Mouse (Mus musculus) kidney, adult 2 months (tissue): Measurements from ENCODE around the gene Tnfsf12. TPM values are rescaled to one million over a fixed set of nuclear protein-coding genes. Genes with fewer than 3 reads are reported as not detected.

Experiments
- DNase-seq: peaks from one replicate; pipeline ENCODE4 v3.0.0; 2021
- H3K27ac ChIP-seq: fragments of 200-500 bp; 2 replicates; pipeline ENCODE4 v1.5.1; 2012; ENCODE audit warnings: low read depth, low read length, control low read depth, inconsistent platforms; ENCODE audit not compliant: insufficient read depth
- H3K27me3 ChIP-seq: fragments of 200-500 bp; replicated peaks from 2 replicates; pipeline ENCODE4 v1.6.1; 2012; ENCODE audit warnings: mild to moderate bottlenecking, moderate library complexity, low read length, inconsistent platforms; ENCODE audit not compliant: control insufficient read depth, insufficient read depth
- H3K36me3 ChIP-seq: fragments of 200-500 bp; 2 replicates; pipeline ENCODE4 v1.6.1; 2012; ENCODE audit warnings: mild to moderate bottlenecking, moderate library complexity, low read length, inconsistent platforms; ENCODE audit not compliant: control insufficient read depth, insufficient read depth
- H3K4me1 ChIP-seq: fragments of 200-500 bp; 2 replicates; pipeline ENCODE4 v1.6.1; 2011; ENCODE audit warnings: low read length; ENCODE audit not compliant: control insufficient read depth, insufficient read depth
- H3K4me3 ChIP-seq: fragments of 200-500 bp; 2 replicates; pipeline ENCODE4 v1.5.1; 2011; ENCODE audit warnings: mild to moderate bottlenecking, low read depth, low read length, control low read depth; ENCODE audit not compliant: insufficient read depth
- CTCF ChIP-seq: fragments of 200-500 bp; conservative IDR thresholded peaks from 2 replicates; pipeline ENCODE4 v1.5.1; 2011; ENCODE audit warnings: low read depth, mild to moderate bottlenecking, control low read depth, low read length, moderate library complexity, mixed read lengths; ENCODE audit not compliant: insufficient read depth, insufficient read length
- POLR2A ChIP-seq: fragments of 200-500 bp; IDR thresholded peaks from one replicate; pipeline ENCODE4 v1.6.1; 2011; ENCODE audit warnings: low read depth, low read length, control low read depth
- WGBS: fragments of 180-500 bp; shearing (Covaris S2); methylation state at CpG from one replicate; pipeline ENCODE4 v1.1.7; 2018; 5-methylcytosine and 5-hydroxymethylcytosine counted together
- polyA plus RNA-seq: library from polyadenylated mRNA; depleted of rRNA; stranded (reverse); fragments of >200 nt; gene quantifications from 2 replicates; pipeline ENCODE4 v1.2.3, GENCODE M21; 2012

Gene Tnfsf12
- polyA plus RNA-seq, 1 experiment: 65.1 TPM

- H3K27me3 ChIP-seq: no peaks in the 10 kb centered on the region
- WGBS: 34% methylated on average over 15 of the region's 15 CpGs
- no peaks in the 10 kb centered on the region for H3K36me3 ChIP-seq
These were observed 23.0 kb upstream of the Tnfsf12 start for GRCm38 (mm10) chr11:69718661-69719060.

DNA sequence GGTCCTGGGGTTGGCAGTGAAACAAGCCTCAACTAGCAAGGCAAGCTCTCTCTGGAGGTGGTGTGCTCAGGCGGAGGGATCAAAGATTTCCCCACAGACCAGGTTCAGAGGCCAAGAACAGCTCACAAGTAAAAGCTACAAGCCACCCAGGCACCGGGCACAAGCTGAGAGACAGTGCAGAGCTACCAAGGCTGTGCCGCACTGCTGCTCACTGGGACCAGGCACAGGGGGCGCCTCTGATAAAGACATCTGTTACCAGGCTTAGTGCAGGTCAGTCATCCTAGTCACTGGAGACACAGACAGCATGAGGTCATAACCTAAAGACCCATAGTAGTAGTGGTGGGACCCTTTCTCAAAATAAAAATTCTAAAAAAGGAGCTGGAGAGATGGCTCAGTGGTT lies 21.3 kb upstream of the Tnfsf12 start:
- no peaks in the 10 kb centered on the region for H3K27me3 ChIP-seq
- WGBS: 67% methylated on average over 4 of the region's 4 CpGs
- no peak for TF ChIP-seq POLR2A
- TF ChIP-seq CTCF: no peak
- peaks cover 18% of the 10 kb centered on the region; the same call in 1 of the 2 replicates for H3K4me1 ChIP-seq
- no peaks in the 10 kb centered on the region for H3K36me3 ChIP-seq
- no peak overlapping the region for H3K27ac ChIP-seq
- DNase-seq: no peak
- H3K4me3 ChIP-seq: no peak overlapping the region

More at GRCm38 (mm10) chr11:69718661-69719060, 23.0 kb upstream of the Tnfsf12 start:
- H3K4me3 ChIP-seq: no peak overlapping the region
- peaks cover 15% of the 10 kb centered on the region; the same call in 1 of the 2 replicates for H3K4me1 ChIP-seq
- H3K27ac ChIP-seq: no peak overlapping the region
- no peak for TF ChIP-seq CTCF
- no peak for TF ChIP-seq POLR2A
- DNase-seq: peak; percentile 49

DNA sequence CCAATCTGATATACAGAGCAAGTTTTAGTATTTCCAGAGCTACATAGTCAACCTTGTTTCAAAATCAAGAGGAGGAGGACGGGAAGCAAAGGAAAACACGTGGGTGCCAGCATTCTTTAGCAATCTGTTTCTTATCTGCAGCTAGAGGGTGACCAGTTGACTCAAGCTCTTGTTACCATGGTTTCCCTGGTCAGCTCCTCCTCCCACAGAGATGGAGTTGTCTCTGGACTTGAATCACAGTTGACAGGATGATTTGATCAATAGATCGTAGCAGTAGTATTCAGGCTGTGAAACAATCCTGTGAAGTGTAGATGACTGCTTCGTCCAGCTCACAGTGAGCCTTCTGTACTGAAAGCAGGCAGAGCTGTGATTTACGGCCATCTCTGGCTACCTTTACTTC lies 20.3 kb upstream of the Tnfsf12 start:
- H3K27me3 ChIP-seq: no peaks in the 10 kb centered on the region
- H3K4me3 ChIP-seq: no peak overlapping the region
- no peaks in the 10 kb centered on the region for H3K36me3 ChIP-seq
- peak; percentile 46 for DNase-seq
- no peak overlapping the region for H3K27ac ChIP-seq
- TF ChIP-seq CTCF (no peak), POLR2A (no peak)
- peaks cover 18% of the 10 kb centered on the region; the same call in 1 of the 2 replicates for H3K4me1 ChIP-seq
- 35% methylated on average over 5 of the region's 5 CpGs for whole genome bisulfite sequencing

- Histone ChIP-seq H3K36me3 (no peaks in the 10 kb centered on the region), H3K4me3 (no peak overlapping the region), H3K4me1 (peaks cover 18% of the 10 kb centered on the region; the same call in 1 of the 2 replicates), H3K27me3 (no peaks in the 10 kb centered on the region), H3K27ac (peak overlapping the region; percentile 79)
- DNase-seq: peak; percentile 74
- 58% methylated on average over 9 of the region's 9 CpGs for WGBS
- TF ChIP-seq POLR2A: no peak
- TF ChIP-seq CTCF: peak; percentile 79
These were observed 19.8 kb upstream of the Tnfsf12 start for GRCm38 (mm10) chr11:69715482-69715881.

GRCm38 (mm10) chr11:69714636-69715329 lies 19.1 kb upstream of the Tnfsf12 start:
- Histone ChIP-seq H3K4me3 (no peak overlapping the region), H3K36me3 (no peaks in the 10 kb centered on the region), H3K27me3 (no peaks in the 10 kb centered on the region), H3K4me1 (peaks cover 18% of the 10 kb centered on the region; the same call in 1 of the 2 replicates), H3K27ac (peak overlapping the region; percentile 79)
- WGBS: 41% methylated on average over 18 of the region's 18 CpGs
- peak; percentile 89 for DNase-seq
- TF ChIP-seq POLR2A: no peak
- TF ChIP-seq CTCF: no peak

DNA sequence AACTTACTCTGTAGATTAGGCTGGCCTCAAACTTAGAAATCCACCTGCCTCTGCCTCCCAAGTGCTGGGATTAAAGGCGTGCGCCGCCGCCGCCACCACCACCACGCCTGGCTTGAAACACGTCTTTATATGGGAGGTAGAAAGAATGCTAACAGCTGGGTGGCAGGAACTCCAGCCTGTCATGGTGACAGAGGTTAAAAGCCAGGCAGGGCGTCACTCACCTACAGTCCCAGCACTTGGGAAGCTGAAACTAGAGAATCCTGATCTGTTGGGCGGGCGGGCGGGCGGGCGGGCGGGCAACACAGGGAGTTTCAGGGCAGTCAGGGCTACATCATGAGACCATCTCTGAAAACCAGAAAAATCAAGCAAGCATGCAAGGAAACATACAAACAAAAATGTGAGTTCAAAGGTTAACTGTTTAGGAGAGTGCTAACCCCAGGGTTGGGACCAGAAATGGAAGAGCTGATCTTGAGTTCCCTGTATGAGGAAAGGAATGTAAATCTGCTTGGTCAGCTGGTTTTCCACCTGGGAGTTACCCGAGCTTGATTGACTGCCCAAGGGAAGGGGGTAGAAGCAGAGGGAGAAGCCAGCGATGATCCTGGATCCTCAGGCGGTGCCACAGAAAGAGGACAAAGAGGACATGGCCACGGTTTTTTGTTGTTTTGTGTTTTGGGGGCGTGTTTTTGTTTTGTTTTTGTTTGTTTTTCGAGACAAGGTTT lies 17.5 kb upstream of the Tnfsf12 start:
- H3K4me3 ChIP-seq: no peak overlapping the region
- 57% methylated on average over 20 of the region's 20 CpGs for WGBS
- H3K36me3 ChIP-seq: no peaks in the 10 kb centered on the region
- peak overlapping the region; percentile 36; the same call in 1 of the 2 replicates for H3K27ac ChIP-seq
- no peaks in the 10 kb centered on the region for H3K27me3 ChIP-seq
- no peak for TF ChIP-seq CTCF
- TF ChIP-seq POLR2A: no peak
- peaks cover 18% of the 10 kb centered on the region; the same call in 1 of the 2 replicates for H3K4me1 ChIP-seq
- DNase-seq: peak; percentile 78

- Histone ChIP-seq H3K4me3 (no peak overlapping the region), H3K36me3 (no peaks in the 10 kb centered on the region), H3K27ac (no peak overlapping the region), H3K27me3 (no peaks in the 10 kb centered on the region), H3K4me1 (peaks cover 31% of the 10 kb centered on the region; the same call in 1 of the 2 replicates)
- TF ChIP-seq POLR2A (no peak), CTCF (no peak)
- no peak for DNase-seq
- 71% methylated on average over 2 of the region's 2 CpGs for WGBS
These were observed 15.4 kb upstream of the Tnfsf12 start for GRCm38 (mm10) chr11:69711082-69711481.
